Mouse (Mus musculus) embryonic stem cell, embryonic (primary cell): Measurements from ENCODE around the gene Tekt5.

ENCODE experiments used
- CTCF ChIA-PET, 4 experiments: fragments of 300-600 bp in 2 of 4; fragments of 350-600 bp in 2 of 4; sonication (Branson Sonifier 250); formaldehyde crosslinking; loops; one replicate each; lab custom pipeline; 2022; ENCODE audit warnings: inconsistent platforms in 2 of 4; lab: Charles Lee
- POLR2A ChIA-PET, 4 experiments: fragments of 300-600 bp in 2 of 4; fragments of 350-600 bp in 2 of 4; sonication (Branson Sonifier 250); formaldehyde crosslinking; loops; one replicate each; lab custom pipeline; 2022; ENCODE audit warnings: antibody characterized with exemption in 4 of 4, inconsistent platforms in 1 of 4; lab: Charles Lee

Tekt5 gene

GRCm38 (mm10) chr16:10359241-10359640, 36.0 kb downstream of the Tekt5 start:
- CTCF ChIA-PET, result no interaction called here
- POLR2A ChIA-PET, result interaction anchor here in 2 of 4 experiments (1.0 to 3.7 kb wide), 12 partner anchors 8 to 184 kb away, joined by 3 to 18 read pairs (median 6); partner anchors contain the start of gene Dexi (in 1 of the 2)

DNA sequence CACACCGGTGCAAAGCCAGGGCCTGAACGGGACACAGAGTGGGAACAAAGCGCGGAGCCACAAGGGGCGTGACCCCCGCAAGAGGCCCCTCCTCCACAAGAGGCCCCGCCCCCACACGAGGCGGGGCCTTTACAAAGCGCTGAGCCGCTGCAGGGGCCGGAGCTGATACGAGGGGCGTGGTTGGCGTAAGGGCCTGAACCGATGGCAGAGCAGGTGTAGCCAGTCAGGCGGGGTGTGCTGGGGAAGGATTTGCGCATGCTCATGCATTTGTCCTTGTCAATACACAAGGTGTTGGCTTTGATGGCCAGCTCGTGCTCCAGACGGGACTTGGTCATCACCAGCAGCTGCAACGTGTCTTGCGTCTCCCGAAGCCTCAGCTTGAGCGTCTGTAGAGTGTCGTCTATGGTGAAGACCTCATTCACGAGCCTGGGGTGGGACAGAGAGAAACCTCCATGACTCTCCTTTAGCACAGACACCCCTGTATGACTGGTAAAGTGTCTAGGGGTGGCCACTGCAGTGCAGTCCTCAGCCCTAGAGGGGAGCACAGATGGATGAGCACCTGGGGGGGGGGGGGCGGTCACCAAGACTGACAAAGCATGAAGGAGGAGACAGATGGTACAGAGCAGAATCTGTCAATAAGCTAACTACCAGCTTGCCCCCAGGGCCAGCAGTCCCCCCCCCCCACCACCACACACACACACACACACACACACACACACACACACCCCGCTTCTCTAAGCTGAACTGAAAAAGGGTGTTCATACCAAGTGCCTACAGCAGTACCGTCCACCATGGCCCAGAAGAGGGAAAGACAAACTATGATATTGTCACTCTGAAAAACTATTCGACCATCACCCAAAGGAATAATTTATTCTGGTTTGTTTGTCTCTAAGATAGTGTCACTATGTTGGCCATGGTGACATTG, 37.0 kb downstream of the Tekt5 start:
- POLR2A ChIA-PET, result interaction anchor here (0.6 to 3.7 kb wide), 61 partner anchors 8 to 1343 kb away, joined by 3 to 40 read pairs (median 4); partner anchors contain the start of genes Dexi (in 2 of the 4), Nubp1 (in 2 of the 4), Emp2 (in 1 of the 4) and Rmi2 (in 1 of the 4)
- CTCF ChIA-PET, result interaction anchor here in 3 of 4 experiments (0.5 to 1.7 kb wide), 14 partner anchors 8 to 411 kb away, joined by 3 to 11 read pairs (median 4); no protein-coding TSS in a partner anchor

GRCm38 (mm10) chr16:10355004-10355403, 40.3 kb downstream of the Tekt5 start:
- CTCF ChIA-PET, result interaction anchor here in 1 of 4 experiments (0.7 kb wide), 1 partner anchor 187 kb away, joined by 3 read pairs; no protein-coding TSS in a partner anchor
- POLR2A ChIA-PET, result interaction anchor here in 2 of 4 experiments (0.7 to 1.0 kb wide), 3 partner anchors 13 to 299 kb away, joined by 3 read pairs; no protein-coding TSS in a partner anchor

- POLR2A ChIA-PET, result interaction anchor here in 2 of 4 experiments (0.9 to 2.7 kb wide), 17 partner anchors 8 to 128 kb away, joined by 3 to 18 read pairs (median 4); partner anchors contain the start of gene Tvp23a (in 1 of the 2)
- CTCF ChIA-PET, result interaction anchor here in 1 of 4 experiments (2.2 kb wide), 1 partner anchor 48 kb away, joined by 9 read pairs; no protein-coding TSS in a partner anchor
Observed at GRCm38 (mm10) chr16:10351050-10351636, 44.1 kb downstream of the Tekt5 start.

DNA sequence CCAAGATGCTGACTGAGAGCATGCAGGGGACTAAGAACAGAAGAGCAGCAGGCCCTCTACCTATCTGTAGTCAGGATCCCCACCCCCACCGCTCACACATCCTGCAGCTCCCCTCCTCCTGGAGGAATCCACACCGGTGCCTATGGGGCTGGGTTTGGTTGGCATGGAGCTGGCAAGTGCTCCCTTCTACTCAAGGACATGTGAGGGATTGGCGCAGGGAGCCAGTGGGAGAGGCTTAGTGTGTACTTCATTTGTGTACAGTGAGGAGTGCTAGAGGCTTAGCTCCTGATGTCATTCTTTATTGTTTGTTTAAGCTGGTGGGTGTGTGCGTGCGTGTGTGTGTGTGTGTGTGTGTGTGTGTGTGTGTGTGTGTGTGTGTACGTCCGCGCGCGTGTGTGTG, 45.4 kb downstream of the Tekt5 start:
- ChIA-PET CTCF (interaction anchor here in 3 of 4 experiments (0.6 to 2.2 kb wide), 6 partner anchors 16 to 177 kb away, joined by 3 to 9 read pairs (median 4); no protein-coding TSS in a partner anchor), POLR2A (interaction anchor here (0.6 to 2.7 kb wide), 21 partner anchors 8 to 657 kb away, joined by 3 to 18 read pairs (median 4); partner anchors contain the start of genes Dexi (in 1 of the 4), Nubp1 (in 1 of the 4) and Rpl39l (in 1 of the 4))

DNA sequence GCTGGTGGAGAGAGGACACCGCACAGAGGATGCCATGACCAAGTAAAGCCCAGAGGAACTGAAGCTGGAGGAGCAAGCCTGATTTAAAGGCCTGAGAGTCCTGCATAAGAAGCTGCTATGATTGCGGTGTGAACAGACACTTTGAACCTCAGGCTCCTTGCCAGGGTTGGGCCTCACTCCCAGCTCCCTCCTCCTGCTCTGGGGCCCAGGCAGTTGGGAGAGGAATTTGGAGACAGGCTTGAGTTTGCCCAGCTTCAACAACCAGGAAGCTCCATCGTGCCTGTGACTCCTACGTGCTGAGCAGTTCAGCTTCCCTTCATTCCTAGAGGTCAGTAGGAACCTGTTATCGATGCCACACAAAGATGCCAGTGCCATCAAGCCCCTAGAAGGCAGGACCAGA, 45.9 kb downstream of the Tekt5 start:
- CTCF ChIA-PET, result interaction anchor here in 2 of 4 experiments (0.5 to 2.2 kb wide), 4 partner anchors 34 to 64 kb away, joined by 3 to 9 read pairs (median 4); no protein-coding TSS in a partner anchor
- POLR2A ChIA-PET, result interaction anchor here in 3 of 4 experiments (0.6 to 2.7 kb wide), 16 partner anchors 8 to 657 kb away, joined by 3 to 18 read pairs (median 5); partner anchors contain the start of genes Dexi (in 1 of the 3) and Nubp1 (in 1 of the 3)

GRCm38 (mm10) chr16:10347551-10347950, 47.7 kb downstream of the Tekt5 start:
- CTCF ChIA-PET, result interaction anchor here in 1 of 4 experiments (2.1 kb wide), 1 partner anchor 52 kb away, joined by 6 read pairs; no protein-coding TSS in a partner anchor
- POLR2A ChIA-PET, result interaction anchor here in 2 of 4 experiments (1.0 to 2.1 kb wide), 4 partner anchors 9 to 20 kb away, joined by 3 to 17 read pairs (median 4); no protein-coding TSS in a partner anchor

GRCm38 (mm10) chr16:10341110-10341509, 54.2 kb downstream of the Tekt5 start:
- ChIA-PET CTCF (no interaction called here), POLR2A (interaction anchor here in 2 of 4 experiments (0.6 to 2.4 kb wide), 4 partner anchors 8 to 37 kb away, joined by 3 to 13 read pairs (median 4); no protein-coding TSS in a partner anchor)

- POLR2A ChIA-PET, result interaction anchor here in 2 of 4 experiments (0.7 to 2.0 kb wide), 5 partner anchors 12 to 526 kb away, joined by 3 to 6 read pairs (median 3); partner anchors contain the start of gene Tvp23a (in 1 of the 2)
- CTCF ChIA-PET, result no interaction called here
Observed at GRCm38 (mm10) chr16:10339930-10340329, 55.4 kb downstream of the Tekt5 start.

GRCm38 (mm10) chr16:10338601-10339000, 56.7 kb downstream of the Tekt5 start:
- ChIA-PET CTCF (no interaction called here), POLR2A (interaction anchor here in 3 of 4 experiments (0.7 to 3.1 kb wide), 10 partner anchors 10 to 94 kb away, joined by 3 to 18 read pairs (median 4); no protein-coding TSS in a partner anchor)

DNA sequence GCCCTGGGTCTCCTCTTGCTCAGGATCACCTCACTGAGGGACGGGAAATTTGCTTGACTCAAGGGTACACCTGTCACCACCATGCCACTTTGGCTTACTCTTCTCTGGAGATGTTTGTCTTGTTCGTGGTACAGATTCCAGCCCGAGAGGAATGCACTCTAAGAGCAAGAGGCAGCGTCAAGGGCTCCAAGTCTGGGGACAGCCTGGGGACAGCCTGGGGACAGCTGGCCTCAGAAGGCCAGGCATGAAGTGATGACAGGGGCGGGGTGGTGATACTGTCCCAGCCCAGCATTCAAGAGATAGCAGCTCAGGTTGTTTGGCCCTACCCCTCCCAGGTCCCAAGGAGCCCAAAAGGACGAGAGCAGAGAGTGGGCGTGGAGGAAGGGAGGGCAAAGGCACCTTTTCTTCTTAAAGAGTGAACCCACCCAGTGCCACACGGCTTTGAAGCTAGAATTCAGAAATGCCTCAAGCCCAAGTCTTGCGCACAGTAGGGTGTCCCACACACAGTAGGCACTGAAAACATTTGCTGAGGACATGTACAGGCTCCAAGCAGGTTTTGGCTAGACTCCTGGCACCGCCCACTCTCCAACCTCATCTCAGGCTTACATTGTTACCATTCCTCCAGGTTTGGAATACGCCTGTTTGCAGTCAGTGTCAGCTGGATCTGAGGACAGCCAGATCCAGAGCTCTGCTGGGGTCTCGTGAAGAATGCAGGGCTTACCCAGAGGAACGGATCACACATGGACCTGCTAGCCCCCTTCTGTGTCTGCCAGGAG, 57.7 kb downstream of the Tekt5 start:
- POLR2A ChIA-PET, result interaction anchor here in 3 of 4 experiments (0.6 to 3.2 kb wide), 14 partner anchors 10 to 93 kb away, joined by 3 to 18 read pairs (median 5); partner anchors contain the start of gene Nubp1 (in 1 of the 3)
- CTCF ChIA-PET, result interaction anchor here in 1 of 4 experiments (1.0 kb wide), 1 partner anchor 21 kb away, joined by 3 read pairs; no protein-coding TSS in a partner anchor

- POLR2A ChIA-PET, result interaction anchor here in 3 of 4 experiments (0.6 to 3.2 kb wide), 16 partner anchors 9 to 206 kb away, joined by 3 to 18 read pairs (median 4); partner anchors contain the start of genes Dexi (in 1 of the 3) and Nubp1 (in 1 of the 3)
- CTCF ChIA-PET, result interaction anchor here in 1 of 4 experiments (1.0 to 1.2 kb wide), 2 partner anchors 21 to 56 kb away, joined by 3 read pairs; no protein-coding TSS in a partner anchor
Observed at GRCm38 (mm10) chr16:10336454-10337421, 58.6 kb downstream of the Tekt5 start.

- CTCF ChIA-PET, result interaction anchor here in 1 of 4 experiments (1.2 kb wide), 1 partner anchor 55 kb away, joined by 3 read pairs; no protein-coding TSS in a partner anchor
- POLR2A ChIA-PET, result interaction anchor here in 3 of 4 experiments (0.6 to 3.2 kb wide), 13 partner anchors 8 to 207 kb away, joined by 3 to 18 read pairs (median 5); partner anchors contain the start of genes Dexi (in 1 of the 3) and Nubp1 (in 1 of the 3)
Observed at GRCm38 (mm10) chr16:10335953-10336352, 59.3 kb downstream of the Tekt5 start.

DNA sequence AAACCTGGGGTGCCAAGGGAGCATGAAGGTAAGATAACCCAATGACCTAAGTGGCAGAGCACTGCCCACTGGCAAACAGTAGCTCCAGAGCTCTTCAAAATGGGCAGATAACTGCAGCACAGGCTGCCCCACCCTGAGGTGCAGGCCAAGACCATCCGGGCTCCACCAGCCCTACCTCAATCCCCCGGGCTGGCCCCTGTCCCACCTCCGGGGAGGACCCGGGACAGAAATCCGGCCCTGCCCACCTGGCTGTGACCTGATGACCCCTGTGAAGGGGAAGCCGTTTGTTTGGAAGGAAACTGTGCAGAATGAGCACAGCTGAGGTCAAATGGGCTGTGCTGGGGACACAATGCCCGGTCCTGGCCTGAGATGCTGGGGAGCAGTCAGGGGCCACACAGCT, 62.6 kb downstream of the Tekt5 start:
- CTCF ChIA-PET, result interaction anchor here (0.6 to 1.8 kb wide), 5 partner anchors 16 to 66 kb away, joined by 3 to 8 read pairs (median 4); no protein-coding TSS in a partner anchor
- POLR2A ChIA-PET, result interaction anchor here in 3 of 4 experiments (0.7 to 2.1 kb wide), 15 partner anchors 9 to 77 kb away, joined by 3 to 9 read pairs (median 4); partner anchors contain the start of gene Emp2 (in 1 of the 3)
